Mouse (Mus musculus): Measurements from ENCODE around the gene Otop2. TPM values are rescaled to one million over a fixed set of nuclear protein-coding genes. Genes with fewer than 3 reads are reported as not detected.

Gene Otop2
- polyA plus RNA-seq, 1 experiment from 2014 or later: not detected

DNA sequence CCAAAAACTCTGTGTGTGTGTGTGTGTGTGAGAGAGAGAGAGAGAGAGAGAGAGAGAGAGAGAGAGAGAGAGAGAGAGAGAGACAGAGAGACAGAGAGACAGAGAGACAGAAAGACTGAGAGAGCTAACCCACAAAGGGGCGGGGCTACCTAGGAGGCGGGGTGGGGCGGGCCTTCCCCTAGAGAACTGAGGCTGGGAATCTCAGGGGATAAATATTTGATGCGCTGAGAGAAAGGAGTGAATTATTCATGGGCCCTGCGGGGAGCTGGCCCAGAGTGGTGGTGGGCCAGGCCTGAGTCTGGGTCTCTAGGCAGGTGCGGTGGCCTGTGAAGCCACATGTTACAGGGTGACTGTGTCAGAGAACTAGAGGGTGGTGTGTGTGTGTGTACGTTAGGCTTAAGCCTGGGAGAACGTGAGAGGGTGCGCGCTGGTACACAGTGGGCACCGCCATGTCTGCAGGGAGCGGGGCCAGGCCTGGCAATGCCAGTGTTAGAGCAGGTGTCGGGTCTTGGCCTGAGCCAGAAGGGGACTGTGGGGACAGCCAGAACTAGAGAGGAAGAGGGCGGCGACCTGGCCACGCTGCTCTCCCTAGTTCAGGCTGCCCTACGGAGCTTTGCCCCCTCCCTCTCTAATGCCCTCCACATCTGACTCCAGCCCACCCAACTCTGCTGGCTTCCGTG, 12.9 kb downstream of the Otop2 start:
- Histone ChIP-seq H3K27me3 (ENCODE audit: low read depth, poor library complexity, severe bottlenecking) (peaks cover 100% of the 10 kb centered on the region), H3K4me1 (peaks cover 39% of the 10 kb centered on the region), H3K36me3 (no peaks in the 10 kb centered on the region), H3K9me3 (replicated peaks) (no peaks in the 10 kb centered on the region), H3K27ac (no peak overlapping the region), H3K4me3 (peak overlapping the region; percentile 7; the same call in 1 of the 2 replicates)
- no peak for DNase-seq (ENCODE audit: low spot score)
- 8% methylated on average over 18 of the region's 18 CpGs for WGBS

DNA sequence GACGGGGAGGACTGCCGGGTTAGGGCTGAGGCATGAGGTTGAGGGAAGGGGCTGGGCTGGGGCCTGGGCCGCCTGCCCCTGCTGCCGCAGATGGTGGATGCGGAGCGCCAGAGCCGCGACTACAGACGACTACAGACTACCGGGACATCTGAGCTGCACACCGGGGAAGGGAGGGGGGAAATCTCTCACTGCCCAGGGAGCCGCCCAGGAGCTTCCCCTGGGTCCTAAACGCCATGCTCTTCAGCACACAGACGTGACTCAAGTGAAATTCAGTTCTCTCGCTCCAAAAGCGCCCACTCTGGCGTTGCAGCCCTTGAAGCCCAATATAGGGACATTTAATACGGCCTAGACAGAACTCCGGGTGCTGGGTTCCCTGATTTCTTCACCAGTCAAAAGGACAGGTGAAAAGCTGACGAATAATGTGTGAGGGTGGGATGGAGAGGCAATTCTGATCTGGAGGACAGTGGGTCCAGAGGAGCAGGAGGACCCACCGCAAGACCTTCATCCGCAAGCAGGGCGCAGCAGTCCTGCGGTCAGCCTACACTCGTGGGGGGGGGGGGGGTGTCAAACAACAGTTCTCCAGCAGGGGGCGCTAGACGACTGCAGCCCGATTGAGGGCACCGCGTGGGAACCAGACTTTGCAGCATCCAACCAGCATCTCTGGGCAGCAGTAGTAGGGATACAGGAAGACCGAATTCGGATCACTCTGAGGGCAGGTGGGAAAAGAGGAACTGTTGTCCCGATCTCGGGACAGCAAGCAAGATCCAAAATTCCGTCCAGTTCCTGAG, 15.1 kb downstream of the Otop2 start, which contains the start of gene Ush1g:
Gene Ush1g (minus strand): TSS at position 136 of the 788 bp plus-strand sequence.
- 4% methylated on average over 35 of the region's 35 CpGs for WGBS
- Histone ChIP-seq H3K4me3 (peak within 1 kb of the TSS; percentile 27), H3K27ac (no peak within 1 kb of the TSS), H3K36me3 (no peaks in the 10 kb centered on the region), H3K9me3 (replicated peaks) (no peaks in the 10 kb centered on the region), H3K27me3 (ENCODE audit: low read depth, poor library complexity, severe bottlenecking) (peaks cover 96% of the 10 kb centered on the region), H3K4me1 (peaks cover 46% of the 10 kb centered on the region)
- DNase-seq (ENCODE audit: low spot score): peak; percentile 95

DNA sequence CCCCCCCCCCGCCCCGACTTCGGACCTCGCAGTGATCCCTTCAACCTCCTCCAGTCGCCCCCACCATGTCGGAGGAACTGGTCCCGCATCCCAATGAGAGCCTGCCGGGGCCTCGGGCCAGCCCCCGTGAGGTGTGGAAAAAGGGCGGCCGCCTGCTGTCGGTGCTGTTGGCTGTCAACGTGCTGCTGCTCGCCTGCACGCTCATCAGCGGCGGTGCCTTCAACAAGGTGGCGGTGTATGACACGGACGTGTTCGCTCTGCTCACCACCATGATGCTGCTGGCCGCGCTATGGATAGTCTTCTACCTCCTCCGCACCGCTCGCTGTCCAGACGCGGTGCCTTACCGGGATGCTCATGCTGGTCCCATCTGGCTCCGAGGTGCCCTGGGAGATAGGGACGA, 16.4 kb downstream of the Otop2 start:
- 12% methylated on average over 32 of the region's 32 CpGs for WGBS
- DNase-seq (ENCODE audit: low spot score): no peak
- Histone ChIP-seq H3K4me1 (peaks cover 44% of the 10 kb centered on the region), H3K27me3 (ENCODE audit: low read depth, poor library complexity, severe bottlenecking) (peaks cover 93% of the 10 kb centered on the region), H3K36me3 (no peaks in the 10 kb centered on the region), H3K4me3 (peak overlapping the region; percentile 11; the same call in 1 of the 2 replicates), H3K27ac (no peak overlapping the region), H3K9me3 (replicated peaks) (no peaks in the 10 kb centered on the region)

DNA sequence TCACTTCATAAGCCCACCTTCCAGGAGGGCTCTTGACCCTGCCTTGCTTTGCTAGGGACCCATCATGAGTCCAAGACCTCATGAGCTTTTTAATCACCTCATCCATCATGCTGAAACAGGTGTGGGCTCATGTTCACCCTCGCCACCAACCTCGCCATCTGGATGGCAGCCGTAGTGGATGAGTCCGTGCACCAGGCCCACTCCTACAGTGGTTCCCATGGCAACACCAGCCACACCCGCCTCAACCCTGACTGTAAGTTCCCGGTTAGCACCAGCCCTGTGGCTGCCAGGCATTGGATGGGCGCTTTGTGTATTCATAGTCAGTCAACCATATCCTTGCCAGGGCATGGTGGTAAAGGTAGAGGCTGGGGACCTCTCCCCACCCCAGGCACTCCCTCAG, 19.8 kb downstream of the Otop2 start:
- Histone ChIP-seq H3K27me3 (ENCODE audit: low read depth, poor library complexity, severe bottlenecking) (peaks cover 89% of the 10 kb centered on the region), H3K27ac (no peak overlapping the region), H3K4me3 (no peak overlapping the region), H3K4me1 (peaks cover 33% of the 10 kb centered on the region), H3K36me3 (no peaks in the 10 kb centered on the region), H3K9me3 (replicated peaks) (no peaks in the 10 kb centered on the region)
- WGBS: 65% methylated on average over 7 of the region's 7 CpGs
- no peak for DNase-seq (ENCODE audit: low spot score)

DNA sequence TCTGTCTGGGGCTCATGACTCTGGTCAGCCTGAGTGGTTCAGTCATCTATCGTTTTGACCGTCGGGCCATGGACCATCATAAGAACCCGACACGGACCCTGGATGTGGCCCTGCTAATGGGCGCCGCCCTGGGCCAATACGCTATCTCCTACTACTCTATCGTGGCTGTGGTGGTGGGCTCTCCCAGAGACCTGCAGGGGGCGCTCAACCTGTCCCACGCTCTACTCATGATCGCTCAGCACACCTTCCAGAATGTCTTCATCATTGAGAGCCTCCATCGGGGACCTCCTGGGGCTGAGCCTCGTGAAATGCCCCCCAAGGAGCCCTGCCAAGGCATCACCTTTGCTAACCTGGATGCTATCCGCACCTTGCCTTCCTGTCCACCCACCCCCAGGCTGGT, 22.4 kb downstream of the Otop2 start:
- Histone ChIP-seq H3K4me1 (peaks cover 16% of the 10 kb centered on the region), H3K27me3 (ENCODE audit: low read depth, poor library complexity, severe bottlenecking) (peaks cover 89% of the 10 kb centered on the region), H3K9me3 (replicated peaks) (no peaks in the 10 kb centered on the region), H3K27ac (no peak overlapping the region), H3K4me3 (no peak overlapping the region), H3K36me3 (no peaks in the 10 kb centered on the region)
- no peak for DNase-seq (ENCODE audit: low spot score)
- WGBS: 76% methylated on average over 15 of the region's 15 CpGs

DNA sequence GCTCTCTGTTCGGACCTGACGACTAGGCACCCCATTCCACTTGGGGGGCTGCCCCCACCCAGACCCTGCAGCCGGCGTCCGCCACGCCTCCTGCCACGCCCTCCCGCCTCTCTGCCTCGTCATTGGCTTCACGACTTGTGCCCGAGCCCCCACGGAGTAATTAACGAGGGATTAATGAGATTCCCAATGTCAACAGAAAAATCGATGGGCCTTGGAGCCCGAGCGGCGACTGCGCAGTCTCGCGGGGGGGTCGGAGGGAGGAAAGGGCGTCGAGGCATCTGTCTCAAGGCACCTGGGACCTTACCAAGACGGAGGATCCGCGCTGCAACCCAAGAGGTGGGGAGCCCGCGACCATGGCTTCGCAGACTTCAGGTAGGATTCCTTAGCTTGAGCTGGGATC, 27.6 kb downstream of the Otop2 start, which contains the start of gene Otop3:
Gene Otop3 (plus strand): TSS at position 201 of the 400 bp plus-strand sequence.
- Histone ChIP-seq H3K36me3 (no peaks in the 10 kb centered on the region), H3K4me3 (peak within 1 kb of the TSS; percentile 24), H3K27ac (no peak within 1 kb of the TSS), H3K4me1 (peaks cover 8% of the 10 kb centered on the region), H3K9me3 (replicated peaks) (no peaks in the 10 kb centered on the region), H3K27me3 (ENCODE audit: low read depth, poor library complexity, severe bottlenecking) (peaks cover 89% of the 10 kb centered on the region)
- WGBS: 5% methylated on average over 29 of the region's 29 CpGs
- no peak for DNase-seq (ENCODE audit: low spot score)

DNA sequence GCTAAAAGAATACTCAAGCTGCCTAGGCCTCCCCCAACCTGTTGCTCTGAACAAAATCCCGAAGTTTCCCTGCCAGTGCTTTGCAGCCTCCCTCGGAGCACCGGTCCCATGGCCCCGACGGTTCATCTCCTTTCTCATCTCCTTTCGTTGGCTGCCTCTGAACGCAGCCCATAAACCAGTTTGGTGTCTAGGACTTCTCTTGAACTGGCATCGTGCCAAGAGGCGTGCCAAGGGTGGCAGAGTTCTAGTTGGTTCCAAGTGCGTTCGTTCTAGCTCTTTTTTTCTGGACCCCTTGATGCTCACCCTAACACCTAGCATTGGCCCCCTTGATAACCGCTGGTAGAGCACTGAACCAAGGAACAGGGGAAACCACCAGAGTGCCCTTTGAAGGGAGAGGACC, 28.3 kb downstream of the Otop2 start:
- H3K4me3 ChIP-seq: no peak overlapping the region
- no peaks in the 10 kb centered on the region for H3K36me3 ChIP-seq
- DNase-seq (ENCODE audit: low spot score): no peak
- 60% methylated on average over 12 of the region's 12 CpGs for WGBS
- H3K27ac ChIP-seq: no peak overlapping the region
- peaks cover 89% of the 10 kb centered on the region for H3K27me3 ChIP-seq (ENCODE audit: low read depth, poor library complexity, severe bottlenecking)
- H3K4me1 ChIP-seq: peaks cover 8% of the 10 kb centered on the region
- no peaks in the 10 kb centered on the region for H3K9me3 ChIP-seq (replicated peaks)

DNA sequence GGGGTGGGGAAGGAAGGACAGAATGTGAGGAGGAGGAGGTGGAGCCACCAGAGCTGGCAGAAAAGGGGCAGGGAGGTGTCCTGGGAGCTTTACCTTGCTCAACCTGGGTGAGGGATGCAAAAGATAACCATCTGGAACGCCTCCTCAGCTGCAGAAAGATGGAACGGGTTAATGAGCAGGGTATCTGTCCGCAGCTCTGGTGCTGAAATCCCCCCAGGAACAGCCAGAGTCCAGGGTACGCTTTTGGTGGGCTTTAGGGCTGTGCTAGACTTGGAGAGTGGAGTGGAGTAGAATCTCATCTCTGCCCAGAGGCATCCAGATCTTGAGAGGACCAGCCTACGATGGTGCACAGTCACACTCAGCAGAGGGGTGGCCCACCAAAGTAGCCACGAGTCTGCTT, 29.2 kb downstream of the Otop2 start:
- H3K4me3 ChIP-seq: no peak overlapping the region
- H3K27me3 ChIP-seq (ENCODE audit: low read depth, poor library complexity, severe bottlenecking): peaks cover 87% of the 10 kb centered on the region
- H3K9me3 ChIP-seq (replicated peaks): no peaks in the 10 kb centered on the region
- peaks cover 8% of the 10 kb centered on the region for H3K4me1 ChIP-seq
- peak; percentile 71 for DNase-seq (ENCODE audit: low spot score)
- H3K36me3 ChIP-seq: no peaks in the 10 kb centered on the region
- H3K27ac ChIP-seq: no peak overlapping the region
- 13% methylated on average over 6 of the region's 6 CpGs for WGBS

DNA sequence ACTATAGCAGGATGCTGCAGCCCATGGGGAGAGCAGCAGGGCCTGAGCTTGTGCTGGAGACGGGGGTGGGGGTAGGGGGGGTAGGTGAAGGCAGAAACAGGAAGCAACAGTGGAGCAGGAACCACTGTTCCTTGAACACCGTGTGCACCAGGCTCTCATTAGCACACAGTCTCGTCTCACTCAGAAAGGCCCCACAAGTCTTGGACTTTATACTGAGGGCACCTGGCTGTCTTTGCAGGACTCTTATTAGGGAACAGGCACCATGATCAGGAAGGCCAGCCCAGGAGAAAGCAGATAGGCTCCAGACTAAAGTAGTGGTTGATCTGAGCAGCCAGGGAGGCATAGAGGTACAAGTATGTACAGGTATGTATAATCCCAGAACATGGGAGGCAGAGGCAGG, 30.4 kb downstream of the Otop2 start:
- no peak for DNase-seq (ENCODE audit: low spot score)
- 64% methylated on average over 3 of the region's 3 CpGs for WGBS
- H3K9me3 ChIP-seq (replicated peaks): no peaks in the 10 kb centered on the region
- no peaks in the 10 kb centered on the region for H3K36me3 ChIP-seq
- peaks cover 8% of the 10 kb centered on the region for H3K4me1 ChIP-seq
- H3K27me3 ChIP-seq (ENCODE audit: low read depth, poor library complexity, severe bottlenecking): peaks cover 81% of the 10 kb centered on the region
- H3K27ac ChIP-seq: no peak overlapping the region
- H3K4me3 ChIP-seq: no peak overlapping the region

DNA sequence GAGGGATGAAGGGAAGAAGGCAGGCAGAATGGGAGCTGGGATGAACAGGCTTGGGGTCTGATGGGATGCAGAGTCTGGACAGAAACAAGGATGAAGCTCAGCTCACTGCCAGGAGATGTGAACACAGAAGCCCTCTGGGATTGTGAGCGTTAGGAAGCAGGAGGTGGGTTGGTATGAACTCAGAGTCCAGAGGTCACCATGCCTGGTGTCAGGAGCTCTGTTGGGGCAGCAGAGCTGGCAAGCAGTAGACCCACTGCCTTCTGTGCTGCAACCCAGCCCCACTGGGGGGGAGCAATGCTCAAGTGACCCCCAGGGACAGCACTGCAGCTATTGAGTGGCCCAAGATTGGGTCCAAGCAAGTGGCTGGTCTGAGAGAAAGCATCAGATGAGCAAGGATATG, 30.9 kb downstream of the Otop2 start:
- 64% methylated on average over 1 of the region's 1 CpGs for WGBS
- no peak for DNase-seq (ENCODE audit: low spot score)
- peaks cover 8% of the 10 kb centered on the region for H3K4me1 ChIP-seq
- H3K9me3 ChIP-seq (replicated peaks): no peaks in the 10 kb centered on the region
- no peak overlapping the region for H3K4me3 ChIP-seq
- peaks cover 76% of the 10 kb centered on the region for H3K27me3 ChIP-seq (ENCODE audit: low read depth, poor library complexity, severe bottlenecking)
- no peaks in the 10 kb centered on the region for H3K36me3 ChIP-seq
- no peak overlapping the region for H3K27ac ChIP-seq

DNA sequence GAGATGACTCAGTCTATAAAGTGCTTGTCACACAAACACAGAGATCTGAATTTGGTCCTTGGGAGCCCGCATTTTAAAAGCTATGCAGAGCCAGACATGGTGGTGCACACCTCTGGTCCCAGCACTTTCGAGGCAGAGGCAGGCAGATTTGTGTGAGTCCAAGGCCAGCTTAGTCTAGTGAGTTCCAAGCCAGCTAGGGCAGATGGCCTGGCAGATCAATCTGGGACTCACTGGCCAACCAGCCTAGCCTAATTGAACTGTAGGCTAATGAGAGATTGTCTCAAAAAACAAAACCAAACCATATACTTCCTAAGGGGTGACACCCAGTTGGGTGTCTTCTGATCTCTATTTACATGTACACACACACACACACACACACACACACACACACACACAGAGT, 34.3 kb downstream of the Otop2 start:
- 87% methylated on average over 2 of the region's 2 CpGs for WGBS
- no peak overlapping the region for H3K27ac ChIP-seq
- H3K4me1 ChIP-seq: peaks cover 25% of the 10 kb centered on the region
- H3K4me3 ChIP-seq: no peak overlapping the region
- H3K27me3 ChIP-seq (ENCODE audit: low read depth, poor library complexity, severe bottlenecking): peaks cover 60% of the 10 kb centered on the region
- no peak for DNase-seq (ENCODE audit: low spot score)
- no peaks in the 10 kb centered on the region for H3K36me3 ChIP-seq
- no peaks in the 10 kb centered on the region for H3K9me3 ChIP-seq (replicated peaks)

DNA sequence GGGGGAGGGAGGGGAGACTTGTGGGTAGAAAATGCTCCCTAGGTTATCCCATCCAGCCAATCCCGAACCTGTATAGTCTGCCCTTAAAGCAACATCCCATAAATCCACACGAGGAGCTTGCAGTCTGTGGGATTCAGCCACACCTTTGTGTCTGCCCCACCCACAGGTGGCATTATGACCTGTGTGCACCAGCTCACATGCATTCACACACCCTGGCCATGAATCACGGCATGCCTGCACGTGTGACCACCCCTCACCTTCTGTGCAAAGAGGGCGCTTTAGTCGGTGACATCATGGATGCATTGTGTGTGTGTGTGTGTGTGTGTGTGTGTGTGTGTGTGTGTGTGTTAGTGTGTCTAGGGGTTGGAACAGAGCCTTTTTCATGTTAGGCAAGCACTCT, 34.9 kb downstream of the Otop2 start:
- H3K4me3 ChIP-seq: no peak overlapping the region
- no peak overlapping the region for H3K27ac ChIP-seq
- 78% methylated on average over 6 of the region's 6 CpGs for WGBS
- peaks cover 57% of the 10 kb centered on the region for H3K27me3 ChIP-seq (ENCODE audit: low read depth, poor library complexity, severe bottlenecking)
- H3K4me1 ChIP-seq: peaks cover 31% of the 10 kb centered on the region
- no peaks in the 10 kb centered on the region for H3K36me3 ChIP-seq
- no peak for DNase-seq (ENCODE audit: low spot score)
- H3K9me3 ChIP-seq (replicated peaks): no peaks in the 10 kb centered on the region

DNA sequence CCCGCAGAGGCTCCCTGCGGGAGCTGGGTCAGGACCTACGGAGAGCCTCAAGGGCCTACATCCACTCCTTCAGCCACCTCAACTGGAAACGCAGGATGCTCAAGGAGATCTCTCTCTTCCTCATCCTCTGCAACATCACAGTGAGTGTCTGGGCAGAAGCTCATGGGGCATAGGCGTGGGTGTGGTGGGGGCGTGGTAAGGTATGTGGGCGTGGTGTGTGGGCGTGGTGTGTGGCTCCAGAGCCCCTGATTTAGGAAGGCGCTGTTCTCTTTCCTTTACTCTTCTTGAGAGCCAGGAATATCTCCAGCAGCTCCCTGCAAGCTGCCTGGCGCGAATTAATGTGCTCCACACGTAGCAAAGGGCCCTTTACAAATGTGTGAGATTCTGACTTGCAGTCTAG, 38.0 kb downstream of the Otop2 start:
- Histone ChIP-seq H3K4me3 (0 out of 2 replicates have a peak overlapping the region, but pooled peaks have one; percentile 14), H3K36me3 (no peaks in the 10 kb centered on the region), H3K27me3 (ENCODE audit: low read depth, poor library complexity, severe bottlenecking) (peaks cover 49% of the 10 kb centered on the region), H3K27ac (peak overlapping the region; percentile 78), H3K4me1 (peaks cover 61% of the 10 kb centered on the region), H3K9me3 (replicated peaks) (no peaks in the 10 kb centered on the region)
- DNase-seq (ENCODE audit: low spot score): no peak
- WGBS: 6% methylated on average over 12 of the region's 12 CpGs
